Mouse (Mus musculus): ENCODE results near the gene Sbsn. TPM values are rescaled to one million over a fixed set of nuclear protein-coding genes. Genes with fewer than 3 reads are reported as not detected.
"Not testable (repeated sequence)": the region's sequence is repeated elsewhere in the genome, so short reads cannot be mapped to it uniquely, and the experiment has no call there.

Sbsn gene
- polyA plus RNA-seq, 1 experiment, result 0.23 TPM

DNA sequence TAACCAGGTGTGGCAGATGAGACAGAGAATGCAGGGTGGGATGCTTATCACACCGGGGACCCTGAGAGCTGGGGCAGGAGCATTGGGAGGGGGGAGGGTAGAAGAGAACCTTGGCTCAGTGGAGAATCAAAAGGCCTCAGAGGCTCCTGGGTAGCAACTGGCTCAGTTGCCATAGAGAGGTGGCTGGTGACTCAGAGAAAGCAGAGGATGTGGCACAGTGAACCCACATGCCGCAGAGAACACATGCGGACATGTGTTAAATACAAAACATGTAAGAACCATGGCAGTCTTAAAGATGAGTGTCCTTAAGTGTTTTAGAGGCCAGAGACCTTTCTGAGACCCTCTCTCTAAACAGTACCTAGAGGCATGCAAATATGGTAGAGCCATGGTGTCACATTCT, 15.1 kb upstream of the Sbsn start:
- H3K36me3 ChIP-seq (ENCODE audit: control insufficient read depth, insufficient read depth, low read length), result peaks cover 7% of the 10 kb centered on the region
- H3K27ac ChIP-seq (ENCODE audit: insufficient read depth, low read depth, low read length), result no peak overlapping the region
- no peaks in the 10 kb centered on the region for H3K4me1 ChIP-seq (ENCODE audit: control insufficient read depth, insufficient read depth, insufficient read length, low read length)
- 83% methylated on average over 3 of the region's 3 CpGs for WGBS
- TF ChIP-seq CTCF (IDR thresholded peaks at IDR 0.05; ENCODE audit: extremely low read depth, insufficient read length, insufficient replicate concordance, low read depth, low read length) (no peak), POLR2A (IDR thresholded peaks at IDR 0.05; ENCODE audit: low read depth, low read length) (no peak)
- H3K27me3 ChIP-seq (ENCODE audit: control insufficient read depth, insufficient read depth, low read length), result no peaks in the 10 kb centered on the region
- H3K4me3 ChIP-seq (ENCODE audit: low read depth, low read length), result no peak overlapping the region

GRCm38 (mm10) chr7:30742570-30742969, 8.7 kb upstream of the Sbsn start:
- WGBS, result 82% methylated on average over 2 of the region's 2 CpGs
- H3K27ac ChIP-seq (ENCODE audit: insufficient read depth, low read depth, low read length); H3K4me1 ChIP-seq (ENCODE audit: control insufficient read depth, insufficient read depth, insufficient read length, low read length); H3K36me3 ChIP-seq (ENCODE audit: control insufficient read depth, insufficient read depth, low read length); H3K4me3 ChIP-seq (ENCODE audit: low read depth, low read length); H3K27me3 ChIP-seq (ENCODE audit: control insufficient read depth, insufficient read depth, low read length): not testable (repeated sequence)

- not testable (repeated sequence) for H3K27me3 ChIP-seq (ENCODE audit: control insufficient read depth, insufficient read depth, low read length); H3K36me3 ChIP-seq (ENCODE audit: control insufficient read depth, insufficient read depth, low read length); H3K4me1 ChIP-seq (ENCODE audit: control insufficient read depth, insufficient read depth, insufficient read length, low read length); H3K4me3 ChIP-seq (ENCODE audit: low read depth, low read length); H3K27ac ChIP-seq (ENCODE audit: insufficient read depth, low read depth, low read length)
- 100% methylated on average over 1 of the region's 4 CpGs for WGBS
Observed at GRCm38 (mm10) chr7:30743617-30744016, 7.7 kb upstream of the Sbsn start, which contains the start of gene Gapdhs. Gene Gapdhs, minus strand, starts transcription at chr7:30743681.

DNA sequence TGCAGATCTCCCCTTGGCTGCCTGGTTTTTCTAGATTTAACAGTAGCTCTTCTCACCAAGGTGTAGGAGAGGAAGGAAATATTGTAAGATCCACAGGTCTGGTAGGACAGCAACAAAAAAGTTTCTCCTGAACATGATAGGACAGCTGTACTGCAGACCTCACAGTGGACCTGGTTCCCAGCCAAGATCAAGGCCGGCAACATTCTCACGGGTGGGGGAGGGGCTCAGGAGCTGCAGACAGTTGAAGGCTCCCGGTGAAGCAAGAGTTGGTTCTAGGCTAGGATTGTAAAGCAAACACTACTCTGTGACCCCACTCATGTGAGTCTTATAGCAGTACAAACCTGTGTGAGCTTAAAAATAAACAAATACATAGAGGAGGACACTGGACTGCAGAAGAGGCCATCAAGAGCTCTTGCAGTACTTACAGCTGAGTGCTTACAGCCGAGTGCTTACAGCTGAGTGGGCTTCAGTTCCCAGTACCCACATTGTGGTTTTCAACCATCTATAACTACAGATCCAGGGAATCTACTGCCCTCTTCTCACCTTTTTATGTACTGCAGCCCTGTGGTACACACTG, 7.2 kb upstream of the Sbsn start:
- TF ChIP-seq POLR2A (IDR thresholded peaks at IDR 0.05; ENCODE audit: low read depth, low read length), result no peak
- TF ChIP-seq CTCF (IDR thresholded peaks at IDR 0.05; ENCODE audit: extremely low read depth, insufficient read length, insufficient replicate concordance, low read depth, low read length), result no peak
- peaks cover 2% of the 10 kb centered on the region; the same call in 1 of the 2 replicates for H3K4me1 ChIP-seq (ENCODE audit: control insufficient read depth, insufficient read depth, insufficient read length, low read length)
- WGBS, result 32% methylated on average over 4 of the region's 4 CpGs
- H3K27me3 ChIP-seq (ENCODE audit: control insufficient read depth, insufficient read depth, low read length), result no peaks in the 10 kb centered on the region
- H3K4me3 ChIP-seq (ENCODE audit: low read depth, low read length), result no peak overlapping the region
- no peak overlapping the region for H3K27ac ChIP-seq (ENCODE audit: insufficient read depth, low read depth, low read length)
- no peaks in the 10 kb centered on the region for H3K36me3 ChIP-seq (ENCODE audit: control insufficient read depth, insufficient read depth, low read length)

GRCm38 (mm10) chr7:30747525-30748204, 3.6 kb upstream of the Sbsn start:
- H3K27me3 ChIP-seq (ENCODE audit: control insufficient read depth, insufficient read depth, low read length), result no peaks in the 10 kb centered on the region
- H3K4me3 ChIP-seq (ENCODE audit: low read depth, low read length), result no peak overlapping the region
- no peak for TF ChIP-seq CTCF (IDR thresholded peaks at IDR 0.05; ENCODE audit: extremely low read depth, insufficient read length, insufficient replicate concordance, low read depth, low read length)
- no peak for TF ChIP-seq POLR2A (IDR thresholded peaks at IDR 0.05; ENCODE audit: low read depth, low read length)
- H3K36me3 ChIP-seq (ENCODE audit: control insufficient read depth, insufficient read depth, low read length), result no peaks in the 10 kb centered on the region
- 79% methylated on average over 7 of the region's 7 CpGs for WGBS
- H3K4me1 ChIP-seq (ENCODE audit: control insufficient read depth, insufficient read depth, insufficient read length, low read length), result peaks cover 2% of the 10 kb centered on the region; the same call in 1 of the 2 replicates
- H3K27ac ChIP-seq (ENCODE audit: insufficient read depth, low read depth, low read length), result no peak overlapping the region

DNA sequence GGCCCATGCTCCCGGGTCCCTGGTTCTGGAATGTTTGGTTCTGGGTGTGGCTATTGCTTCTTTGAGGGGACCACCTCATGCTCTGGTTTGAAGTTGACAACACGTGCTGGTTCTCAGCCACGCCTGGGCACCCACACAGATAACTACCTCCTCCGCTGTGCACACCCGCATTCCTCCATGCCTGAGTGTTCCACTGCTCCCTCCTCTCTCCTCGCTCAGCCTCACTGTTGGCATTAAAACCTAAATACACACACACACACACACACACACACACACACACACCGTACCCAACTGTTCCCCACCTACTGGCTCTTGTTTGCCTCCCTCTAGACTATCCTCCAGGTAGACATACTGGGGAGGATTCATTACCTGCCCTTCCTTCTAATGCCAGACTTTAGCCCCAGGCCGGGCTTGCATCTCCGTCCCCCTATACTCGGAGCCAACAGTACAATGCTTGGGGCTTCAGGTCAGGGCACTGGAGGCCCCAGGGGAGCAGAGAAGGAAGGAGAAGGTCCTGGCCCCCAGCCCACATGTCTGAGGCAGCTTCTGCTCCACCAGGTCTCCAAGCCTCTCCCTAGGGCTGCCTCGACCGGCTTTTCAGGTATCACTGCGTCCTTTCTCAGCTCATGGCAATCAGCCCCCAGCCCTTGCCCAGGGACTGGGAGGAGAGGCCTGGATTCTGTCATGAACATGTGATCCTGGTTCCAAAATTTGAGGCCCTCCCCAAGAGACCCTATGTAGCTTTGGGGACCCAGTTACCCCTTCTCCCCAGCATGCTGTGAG, 1.3 kb upstream of the Sbsn start:
- 69% methylated on average over 13 of the region's 13 CpGs for WGBS
- no peaks in the 10 kb centered on the region for H3K4me1 ChIP-seq (ENCODE audit: control insufficient read depth, insufficient read depth, insufficient read length, low read length)

GRCm38 (mm10) chr7:30757001-30757400, 5.7 kb downstream of the Sbsn start:
- H3K4me1 ChIP-seq (ENCODE audit: control insufficient read depth, insufficient read depth, insufficient read length, low read length), result no peaks in the 10 kb centered on the region
- TF ChIP-seq POLR2A (IDR thresholded peaks at IDR 0.05; ENCODE audit: low read depth, low read length) (no peak), CTCF (IDR thresholded peaks at IDR 0.05; ENCODE audit: extremely low read depth, insufficient read length, insufficient replicate concordance, low read depth, low read length) (no peak)
- H3K4me3 ChIP-seq (ENCODE audit: low read depth, low read length), result no peak overlapping the region
- no peaks in the 10 kb centered on the region for H3K36me3 ChIP-seq (ENCODE audit: control insufficient read depth, insufficient read depth, low read length)
- 66% methylated on average over 3 of the region's 3 CpGs for WGBS
- H3K27ac ChIP-seq (ENCODE audit: insufficient read depth, low read depth, low read length), result no peak overlapping the region
- no peaks in the 10 kb centered on the region for H3K27me3 ChIP-seq (ENCODE audit: control insufficient read depth, insufficient read depth, low read length)

More for the DNA sequence above, 1.3 kb upstream of the Sbsn start:
- Histone ChIP-seq H3K4me3 (ENCODE audit: low read depth, low read length) (no peak overlapping the region), H3K27ac (ENCODE audit: insufficient read depth, low read depth, low read length) (no peak overlapping the region), H3K36me3 (ENCODE audit: control insufficient read depth, insufficient read depth, low read length) (no peaks in the 10 kb centered on the region), H3K27me3 (ENCODE audit: control insufficient read depth, insufficient read depth, low read length) (no peaks in the 10 kb centered on the region)
- TF ChIP-seq CTCF (IDR thresholded peaks at IDR 0.05; ENCODE audit: extremely low read depth, insufficient read length, insufficient replicate concordance, low read depth, low read length) (no peak), POLR2A (IDR thresholded peaks at IDR 0.05; ENCODE audit: low read depth, low read length) (no peak)

Data from small intestine, adult 2 months (tissue).